Mouse (Mus musculus): ENCODE measurements around the gene Gsap. TPM values are rescaled to one million over a fixed set of nuclear protein-coding genes. Genes with fewer than 3 reads are reported as not detected.
"Not testable (repeated sequence)": the region's sequence is repeated elsewhere in the genome, so short reads cannot be mapped to it uniquely, and the experiment has no call there.

The Gsap gene
- polyA plus RNA-seq, 1 experiment from 2014 or later = 44.6 TPM

GRCm38 (mm10) chr5:21172316-21172715, 13.7 kb upstream of the Gsap start:
- no peak overlapping the region for H3K4me3 ChIP-seq (ENCODE audit: low read depth, low read length)
- no peaks in the 10 kb centered on the region for H3K4me1 ChIP-seq (ENCODE audit: insufficient read depth, low read depth, low read length)
- H3K9me3 ChIP-seq (ENCODE audit: low read length) = no peaks in the 10 kb centered on the region
- H3K27me3 ChIP-seq (replicated peaks; ENCODE audit: insufficient read depth, low read length) = no peaks in the 10 kb centered on the region
- DNase-seq (ENCODE audit: low spot score) (no peak), ATAC-seq (no peak)
- WGBS = 79% methylated on average over 3 of the region's 3 CpGs
- no peaks in the 10 kb centered on the region for H3K36me3 ChIP-seq (ENCODE audit: insufficient read depth, low read length)
- no peak overlapping the region for H3K9ac ChIP-seq (replicated peaks; ENCODE audit: low read depth)
- H3K4me2 ChIP-seq (replicated peaks; ENCODE audit: low read depth, low read length) = no peak overlapping the region
- no peak for TF ChIP-seq EP300 (IDR thresholded peaks at IDR 0.05)
- no peak for TF ChIP-seq CTCF (IDR thresholded peaks at IDR 0.05)
- H3K27ac ChIP-seq (ENCODE audit: low read length) = no peak overlapping the region

- no peak overlapping the region for H3K27ac ChIP-seq (ENCODE audit: low read length)
Measured at GRCm38 (mm10) chr5:21175132-21176112, 10.6 kb upstream of the Gsap start.

GRCm38 (mm10) chr5:21179496-21179895, 6.6 kb upstream of the Gsap start:
- Histone ChIP-seq H3K4me3 (ENCODE audit: low read depth, low read length) (no peak overlapping the region), H3K36me3 (ENCODE audit: insufficient read depth, low read length) (no peaks in the 10 kb centered on the region), H3K27me3 (replicated peaks; ENCODE audit: insufficient read depth, low read length) (no peaks in the 10 kb centered on the region), H3K4me2 (replicated peaks; ENCODE audit: low read depth, low read length) (no peak overlapping the region), H3K9ac (replicated peaks; ENCODE audit: low read depth) (no peak overlapping the region), H3K27ac (ENCODE audit: low read length) (no peak overlapping the region), H3K4me1 (ENCODE audit: insufficient read depth, low read depth, low read length) (no peaks in the 10 kb centered on the region), H3K9me3 (ENCODE audit: low read length) (no peaks in the 10 kb centered on the region)
- no peak for TF ChIP-seq EP300 (IDR thresholded peaks at IDR 0.05)
- no peak for TF ChIP-seq CTCF (IDR thresholded peaks at IDR 0.05)
- ATAC-seq = no peak
- peak; percentile 3 for DNase-seq (ENCODE audit: low spot score)

More at GRCm38 (mm10) chr5:21175132-21176112, 10.6 kb upstream of the Gsap start:
- Histone ChIP-seq H3K9me3 (ENCODE audit: low read length) (no peaks in the 10 kb centered on the region), H3K4me2 (replicated peaks; ENCODE audit: low read depth, low read length) (no peak overlapping the region), H3K9ac (replicated peaks; ENCODE audit: low read depth) (no peak overlapping the region), H3K36me3 (ENCODE audit: insufficient read depth, low read length) (no peaks in the 10 kb centered on the region), H3K27me3 (replicated peaks; ENCODE audit: insufficient read depth, low read length) (no peaks in the 10 kb centered on the region), H3K4me1 (ENCODE audit: insufficient read depth, low read depth, low read length) (no peaks in the 10 kb centered on the region), H3K4me3 (ENCODE audit: low read depth, low read length) (no peak overlapping the region)
- no peak for TF ChIP-seq CTCF (IDR thresholded peaks at IDR 0.05)
- TF ChIP-seq EP300 (IDR thresholded peaks at IDR 0.05) = peak; percentile 46
- 32% methylated on average over 9 of the region's 9 CpGs for WGBS
- ATAC-seq (peak; percentile 32; the same call in 1 of the 2 replicates), DNase-seq (ENCODE audit: low spot score) (peak; percentile 58)

GRCm38 (mm10) chr5:21183046-21183445, 3.0 kb upstream of the Gsap start:
- not testable (repeated sequence) for H3K27me3 ChIP-seq (replicated peaks; ENCODE audit: insufficient read depth, low read length); ATAC-seq; H3K4me1 ChIP-seq (ENCODE audit: insufficient read depth, low read depth, low read length); H3K4me3 ChIP-seq (ENCODE audit: low read depth, low read length); H3K36me3 ChIP-seq (ENCODE audit: insufficient read depth, low read length); H3K4me2 ChIP-seq (replicated peaks; ENCODE audit: low read depth, low read length); DNase-seq (ENCODE audit: low spot score); H3K27ac ChIP-seq (ENCODE audit: low read length); H3K9ac ChIP-seq (replicated peaks; ENCODE audit: low read depth); H3K9me3 ChIP-seq (ENCODE audit: low read length)
- 51% methylated on average over 2 of the region's 2 CpGs for WGBS

GRCm38 (mm10) chr5:21186821-21187220, 766 bp downstream of the Gsap start:
- TF ChIP-seq EP300 (IDR thresholded peaks at IDR 0.05) (no peak), CTCF (IDR thresholded peaks at IDR 0.05) (no peak)
- DNase-seq (ENCODE audit: low spot score) = no peak
- no peaks in the 10 kb centered on the region for H3K36me3 ChIP-seq (ENCODE audit: insufficient read depth, low read length)
- H3K27me3 ChIP-seq (replicated peaks; ENCODE audit: insufficient read depth, low read length) = no peaks in the 10 kb centered on the region
- H3K9ac ChIP-seq (replicated peaks; ENCODE audit: low read depth) = peak overlapping the region; percentile 41; the same call in 1 of the 2 replicates
- no peaks in the 10 kb centered on the region for H3K9me3 ChIP-seq (ENCODE audit: low read length)
- peak overlapping the region; percentile 83 for H3K4me2 ChIP-seq (replicated peaks; ENCODE audit: low read depth, low read length)
- H3K4me1 ChIP-seq (ENCODE audit: insufficient read depth, low read depth, low read length) = no peaks in the 10 kb centered on the region; the same call in 1 of the 2 replicates
- no peak for ATAC-seq
- peak overlapping the region; percentile 60 for H3K4me3 ChIP-seq (ENCODE audit: low read depth, low read length)
- 4% methylated on average over 4 of the region's 4 CpGs for whole genome bisulfite sequencing
- peak overlapping the region; percentile 72; the same call in 1 of the 2 replicates for H3K27ac ChIP-seq (ENCODE audit: low read length)

GRCm38 (mm10) chr5:21188435-21188834, 2.4 kb downstream of the Gsap start:
- H3K27ac ChIP-seq (ENCODE audit: low read length) = peak overlapping the region; percentile 74

More at GRCm38 (mm10) chr5:21188435-21188834, 2.4 kb downstream of the Gsap start:
- DNase-seq (ENCODE audit: low spot score) (peak; percentile 58), ATAC-seq (no peak; the same call in 1 of the 2 replicates)
- no peaks in the 10 kb centered on the region for H3K9me3 ChIP-seq (ENCODE audit: low read length)
- H3K36me3 ChIP-seq (ENCODE audit: insufficient read depth, low read length) = no peaks in the 10 kb centered on the region
- no peak overlapping the region for H3K9ac ChIP-seq (replicated peaks; ENCODE audit: low read depth)
- H3K27me3 ChIP-seq (replicated peaks; ENCODE audit: insufficient read depth, low read length) = no peaks in the 10 kb centered on the region
- no peak for TF ChIP-seq EP300 (IDR thresholded peaks at IDR 0.05)
- no peak for TF ChIP-seq CTCF (IDR thresholded peaks at IDR 0.05)
- no peak overlapping the region for H3K4me3 ChIP-seq (ENCODE audit: low read depth, low read length)
- no peaks in the 10 kb centered on the region; the same call in 1 of the 2 replicates for H3K4me1 ChIP-seq (ENCODE audit: insufficient read depth, low read depth, low read length)
- 15% methylated on average over 3 of the region's 3 CpGs for WGBS
- H3K4me2 ChIP-seq (replicated peaks; ENCODE audit: low read depth, low read length) = peak overlapping the region; percentile 44

Data from lung, postnatal 0 days (tissue).